Mouse (Mus musculus) thymus, postnatal 36 days (tissue): ENCODE measurements around the gene Slc35f2.

Source experiments
- DNase-seq, 2 experiments: peaks; one replicate each; pipeline ENCODE4 v3.0.0; 2022; ENCODE audit warnings: mixed read lengths in 2 of 2

Gene Slc35f2

DNA sequence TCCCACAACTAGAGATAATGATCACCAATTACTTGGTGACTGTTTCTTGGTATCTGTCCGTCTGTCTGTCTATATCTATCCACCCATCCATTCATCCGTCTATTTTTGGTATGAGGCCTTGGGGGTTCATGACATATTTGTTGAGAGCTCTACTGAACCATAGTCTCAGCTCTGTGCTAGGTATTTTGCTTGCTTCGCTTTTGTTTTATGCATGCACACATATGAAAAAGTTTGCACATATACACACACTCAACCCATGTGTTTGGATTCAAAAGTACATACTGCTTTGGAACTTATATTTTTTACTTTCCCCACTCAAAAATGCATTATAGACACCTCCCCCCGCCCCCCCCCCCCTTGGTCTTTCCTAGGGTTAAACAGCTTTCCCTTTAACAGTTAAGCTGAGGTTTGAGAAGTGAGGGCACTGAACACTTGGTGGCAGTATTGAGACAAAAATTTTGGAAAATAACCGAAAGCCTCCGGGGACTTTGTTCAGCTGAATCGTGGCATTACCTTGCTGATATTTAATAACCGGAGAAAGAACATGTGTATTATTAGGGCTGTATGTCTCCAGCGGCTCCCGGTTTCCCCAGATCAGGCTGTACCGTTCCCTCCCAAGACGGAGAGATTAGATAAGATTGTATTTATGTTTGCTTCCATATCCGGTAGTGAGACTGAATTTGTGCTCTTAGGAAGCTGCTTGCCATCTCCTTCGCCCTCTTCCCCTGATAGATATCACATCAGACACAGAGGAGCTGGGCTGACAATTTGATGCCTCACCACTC, 57.9 kb downstream of the Slc35f2 start:
- DNase-seq: peak; percentile 25 to 35

DNA sequence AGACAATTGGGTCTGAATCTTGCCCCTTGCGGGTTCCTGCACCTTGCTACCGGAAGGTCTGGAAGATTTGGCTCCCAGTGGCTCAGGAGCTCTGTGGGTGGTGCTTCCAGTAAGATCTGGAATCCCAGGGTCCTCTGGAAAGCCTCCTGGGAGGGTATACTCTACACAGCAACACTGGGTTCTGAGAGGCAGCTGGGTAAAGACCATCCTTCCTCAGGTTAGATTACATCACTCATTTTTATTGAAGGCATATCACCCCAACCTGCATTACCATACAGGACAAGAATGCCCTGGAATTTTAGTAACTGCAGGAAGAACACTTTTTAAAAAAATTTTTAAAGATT, 58.5 kb downstream of the Slc35f2 start:
- DNase-seq: no peak

DNA sequence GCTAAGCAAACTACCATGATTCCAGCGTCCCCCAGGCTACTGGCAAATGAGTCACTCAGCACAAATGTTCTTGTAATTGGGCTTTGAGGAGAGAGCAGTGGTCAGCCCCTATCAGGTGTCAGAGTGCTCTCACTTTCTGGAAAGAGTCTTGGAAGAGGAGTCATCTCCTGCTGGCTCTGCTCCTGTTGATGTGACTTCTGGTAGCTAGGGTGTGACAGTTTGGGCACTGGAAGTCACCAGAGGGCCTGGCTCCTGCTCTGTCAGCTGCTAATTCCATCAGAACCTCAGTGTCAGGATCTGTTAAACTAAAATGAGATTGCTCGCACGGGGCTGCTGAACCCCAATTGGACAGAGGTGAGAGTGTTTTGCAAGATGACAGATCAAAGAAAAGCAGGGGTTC, 63.7 kb downstream of the Slc35f2 start:
- DNase-seq: no peak

DNA sequence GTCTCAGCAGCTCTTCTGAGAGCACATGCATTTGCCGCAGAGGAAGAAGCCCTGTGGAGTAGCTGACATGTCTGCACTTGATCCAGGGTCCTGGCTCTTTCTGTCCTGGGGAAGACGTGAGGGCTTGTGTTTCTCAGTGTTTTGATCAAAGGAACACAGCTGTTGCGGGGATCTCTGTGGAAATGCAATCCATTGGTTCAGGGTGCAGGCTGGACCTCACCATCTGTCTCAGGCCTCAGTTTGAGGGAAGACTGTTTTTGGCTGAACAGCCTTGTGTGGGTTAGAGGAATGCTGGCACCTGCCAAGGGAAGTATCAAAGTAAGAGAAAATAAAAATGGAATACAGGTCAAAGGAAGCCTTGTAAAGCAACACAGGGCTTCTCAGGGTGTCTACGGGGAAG, 64.6 kb downstream of the Slc35f2 start:
- no peak for DNase-seq

DNA sequence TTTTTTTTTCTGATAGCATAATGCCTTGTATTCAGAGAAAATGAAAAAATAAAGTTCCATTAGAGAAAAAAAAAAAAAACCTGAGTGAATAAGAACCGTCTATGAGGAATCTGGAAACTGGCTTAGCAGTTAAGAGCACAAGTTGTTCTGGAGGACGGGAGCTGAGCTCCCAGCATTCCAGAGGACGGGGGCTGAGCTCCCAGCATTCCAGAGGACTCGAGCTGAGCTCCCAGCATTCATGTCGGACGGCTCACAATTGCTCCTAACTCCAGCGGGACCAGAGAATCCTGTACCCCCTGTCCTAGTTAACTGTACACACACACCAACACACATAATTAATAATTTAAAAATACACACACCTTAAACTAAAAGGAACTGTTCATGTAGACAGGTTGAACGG, 67.5 kb downstream of the Slc35f2 start:
- DNase-seq: no peak

DNA sequence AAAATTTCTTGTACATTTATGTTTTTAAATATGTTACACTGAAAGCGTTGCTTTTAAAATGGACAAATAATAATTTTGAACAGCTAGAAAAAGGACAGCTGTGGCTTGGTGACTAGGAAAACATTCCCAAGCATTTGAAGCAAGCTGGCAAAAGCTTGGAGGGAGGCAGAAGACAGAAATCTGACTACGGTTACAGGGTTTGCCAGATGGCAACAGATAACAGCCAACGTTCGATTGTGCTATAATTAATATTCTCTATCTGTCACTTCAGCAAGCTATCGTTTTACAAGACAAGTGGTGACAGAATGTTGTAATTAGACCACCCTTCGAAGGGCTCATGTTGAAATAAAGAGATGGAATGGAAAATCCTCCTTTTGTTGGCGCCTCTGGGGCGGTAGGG, 77.2 kb downstream of the Slc35f2 start:
- no peak for DNase-seq

DNA sequence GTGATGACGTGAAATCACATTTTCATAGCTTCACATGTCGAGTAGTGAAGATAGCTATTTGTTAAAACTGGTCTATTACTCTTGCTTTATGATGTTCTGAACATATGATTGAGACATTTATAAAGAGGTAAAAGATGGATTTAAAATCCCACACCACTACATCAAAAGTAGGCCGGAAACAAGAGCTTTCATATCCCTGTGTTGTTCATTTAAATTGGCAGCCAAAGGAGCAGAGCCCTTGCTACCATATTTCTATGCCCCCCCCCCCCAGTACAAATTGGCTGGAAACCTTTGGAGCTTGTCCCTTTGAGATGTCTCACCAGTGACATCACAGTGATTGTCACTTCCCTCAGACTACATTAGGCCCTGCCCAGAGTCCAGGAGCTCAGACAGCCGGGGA, 78.5 kb downstream of the Slc35f2 start, which contains the start of gene Sln:
Sln (plus strand) TSS at position 301 of the 400 bp plus-strand sequence.
- DNase-seq: no peak

DNA sequence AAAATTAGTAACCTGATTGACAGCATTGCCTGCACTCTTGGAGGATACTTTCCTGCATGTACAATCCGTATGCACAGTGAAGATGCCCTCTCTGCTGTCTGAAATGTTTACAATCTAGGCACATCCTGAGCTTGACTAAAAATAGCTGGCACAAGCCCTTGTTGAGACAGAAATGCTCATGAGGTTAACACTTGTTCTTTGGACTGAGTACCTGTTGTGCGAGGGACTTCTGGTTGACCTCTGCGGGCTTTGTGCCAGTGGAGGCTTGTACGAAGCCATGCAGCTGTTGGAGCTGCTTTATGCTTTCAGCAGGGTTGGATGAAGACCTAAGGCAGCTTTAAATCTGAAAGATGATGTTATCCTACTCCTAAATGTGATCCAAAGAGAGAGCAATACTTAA, 80.8 kb downstream of the Slc35f2 start:
- DNase-seq: no peak

DNA sequence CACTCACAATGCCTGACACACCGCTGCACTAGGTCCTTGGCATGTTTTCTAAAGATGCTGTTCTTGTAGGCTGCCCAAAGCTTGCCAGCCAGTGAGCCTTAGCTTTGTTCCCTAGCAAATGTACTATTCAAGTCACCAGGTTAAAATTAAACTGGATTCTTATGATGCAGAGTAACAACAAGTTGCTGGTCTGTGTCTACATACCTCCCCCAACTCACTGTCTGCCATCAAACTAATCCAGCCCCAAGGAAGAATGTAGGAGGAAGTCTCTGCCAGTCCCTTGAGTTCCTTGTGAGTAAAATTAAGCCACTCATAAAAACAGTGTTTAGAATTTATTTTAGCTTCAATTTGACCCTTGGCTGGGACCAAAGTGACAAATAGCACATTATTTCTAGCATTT, 82.3 kb downstream of the Slc35f2 start:
- no peak for DNase-seq

DNA sequence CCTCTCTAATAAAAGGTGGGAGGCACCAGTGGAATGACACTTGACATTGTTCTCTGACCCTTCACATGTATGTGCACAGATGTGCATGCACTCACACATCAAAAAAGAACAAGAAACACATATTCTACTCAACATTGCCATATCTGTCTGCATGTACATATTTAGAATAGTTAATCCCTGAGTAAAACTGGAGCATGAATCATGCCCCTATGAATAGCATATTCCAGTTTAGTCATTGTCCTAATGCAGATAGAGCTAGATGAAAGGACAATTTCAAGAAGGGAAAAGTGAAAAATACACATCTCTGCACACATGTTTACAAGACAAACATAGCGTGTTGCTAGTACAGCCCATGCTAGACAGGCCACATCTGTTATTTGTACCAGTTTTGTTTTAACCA, 83.2 kb downstream of the Slc35f2 start:
- DNase-seq: no peak

DNA sequence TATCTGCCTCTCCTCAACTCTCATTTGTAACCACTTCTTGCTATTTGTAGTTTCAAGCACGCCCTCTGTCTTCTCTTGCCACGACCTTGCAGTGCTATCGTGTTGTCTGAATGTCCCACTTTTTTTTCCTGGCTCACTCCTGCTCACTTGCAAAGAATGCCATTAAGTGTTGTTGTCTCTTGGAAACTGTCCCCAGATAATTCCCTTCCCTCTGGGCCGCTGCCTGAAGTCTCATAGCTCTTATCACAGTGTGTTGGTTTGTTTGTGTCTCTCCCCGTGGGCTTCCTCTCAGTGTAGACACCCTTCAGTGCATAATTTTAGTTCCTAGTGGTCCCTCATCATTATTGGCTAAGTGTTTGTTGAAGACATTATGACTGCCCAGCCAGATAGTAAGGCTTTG, 86.5 kb downstream of the Slc35f2 start:
- DNase-seq: no peak
